Mouse (Mus musculus): ENCODE measurements around the gene Ckap5.
"Not testable (repeated sequence)": the region's sequence is repeated elsewhere in the genome, so short reads cannot be mapped to it uniquely, and the experiment has no call there.

Ckap5 gene

GRCm38 (mm10) chr2:91526294-91527146 lies at the start of gene Ckap5:
TSS of gene Ckap5 (plus strand) at chr2:91526762.
- DNase-seq (ENCODE audit: extremely low read depth, low read depth), result peak; percentile 81

DNA sequence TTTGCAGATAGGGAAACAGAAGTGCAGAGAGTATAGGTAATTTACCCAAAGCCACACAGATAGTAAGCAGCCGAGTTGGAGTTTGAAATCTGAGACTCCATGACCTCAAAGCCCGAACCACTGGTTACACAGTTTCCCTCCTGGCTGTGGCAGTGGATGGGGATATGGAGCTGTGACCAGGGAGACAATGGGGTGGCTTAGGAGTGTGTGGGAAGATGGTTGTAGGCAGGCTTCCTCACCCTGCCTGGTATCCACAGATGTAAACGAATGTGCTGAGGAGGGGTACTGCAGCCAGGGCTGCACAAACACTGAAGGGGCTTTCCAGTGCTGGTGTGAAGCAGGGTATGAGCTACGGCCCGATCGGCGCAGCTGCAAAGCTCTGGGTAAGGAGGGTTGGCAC lies 49.7 kb upstream of the Ckap5 start:
- DNase-seq (ENCODE audit: extremely low read depth, low read depth), result no peak

DNA sequence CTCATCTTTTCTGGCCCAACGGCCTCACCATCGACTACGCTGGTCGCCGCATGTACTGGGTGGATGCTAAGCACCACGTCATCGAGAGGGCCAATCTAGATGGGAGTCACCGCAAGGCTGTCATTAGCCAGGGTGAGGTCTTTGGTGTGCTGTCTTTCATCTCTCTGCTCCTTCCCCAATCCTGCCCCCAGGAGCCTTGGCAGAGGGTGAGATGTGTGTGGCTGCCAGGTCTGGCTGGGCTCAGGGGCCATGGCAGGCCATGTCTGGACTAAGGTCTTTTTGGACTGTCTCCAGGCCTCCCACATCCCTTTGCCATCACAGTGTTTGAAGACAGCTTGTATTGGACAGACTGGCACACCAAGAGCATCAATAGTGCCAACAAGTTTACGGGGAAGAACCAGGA lies 46.2 kb upstream of the Ckap5 start:
- no peak for DNase-seq (ENCODE audit: extremely low read depth, low read depth)

DNA sequence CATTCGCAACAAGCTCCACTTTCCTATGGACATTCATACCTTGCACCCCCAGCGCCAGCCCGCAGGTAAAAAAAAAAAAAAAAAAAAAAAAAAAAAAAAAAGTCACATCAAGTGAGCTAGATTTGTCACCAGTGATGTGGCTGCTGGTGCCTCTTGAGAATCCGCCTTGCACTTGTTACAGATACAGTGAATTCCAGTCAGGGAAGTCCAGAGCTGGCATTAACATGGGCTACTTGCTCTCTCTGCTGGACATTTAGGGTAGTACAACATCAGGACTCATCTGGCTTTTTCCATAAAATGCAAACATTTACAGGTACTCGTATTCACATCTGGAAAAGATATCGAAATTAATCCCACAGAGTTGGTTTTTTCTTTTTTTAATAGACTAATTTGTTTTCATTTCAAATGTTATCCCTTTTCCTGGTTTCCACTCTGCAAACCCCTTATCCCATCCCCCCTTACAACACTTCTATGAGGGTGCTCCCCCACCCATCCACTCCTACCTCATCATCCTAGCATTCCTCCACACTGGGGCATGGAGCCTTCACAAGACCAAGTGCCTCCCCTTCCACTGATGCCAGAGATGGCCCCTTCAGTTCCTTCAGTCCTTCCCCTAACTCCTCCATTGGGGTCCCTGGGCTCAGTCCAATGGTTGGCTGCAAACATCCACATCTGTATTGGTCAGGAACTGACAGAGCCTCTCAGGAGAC lies 45.6 kb upstream of the Ckap5 start:
- no peak for DNase-seq (ENCODE audit: extremely low read depth, low read depth)

DNA sequence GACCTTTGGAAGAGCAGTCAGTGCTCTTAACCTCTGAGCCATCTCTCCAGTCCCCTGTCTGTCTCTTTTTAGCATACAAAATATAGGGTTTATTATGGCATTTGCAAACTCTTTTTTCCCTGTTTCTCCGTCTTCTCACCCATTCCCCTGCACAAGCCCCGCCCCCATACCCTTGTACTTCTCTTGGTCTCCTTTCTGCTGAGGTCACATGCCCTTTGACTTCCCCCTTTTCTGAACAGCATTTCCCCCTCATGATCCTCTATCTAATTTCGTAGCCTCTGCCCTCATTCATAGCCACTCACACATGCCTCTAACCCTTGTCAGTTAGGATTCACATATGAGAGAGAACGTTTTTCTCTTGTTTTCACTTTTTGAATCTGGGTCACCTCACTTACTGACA lies 41.9 kb upstream of the Ckap5 start:
- DNase-seq (ENCODE audit: extremely low read depth, low read depth), result no peak

DNA sequence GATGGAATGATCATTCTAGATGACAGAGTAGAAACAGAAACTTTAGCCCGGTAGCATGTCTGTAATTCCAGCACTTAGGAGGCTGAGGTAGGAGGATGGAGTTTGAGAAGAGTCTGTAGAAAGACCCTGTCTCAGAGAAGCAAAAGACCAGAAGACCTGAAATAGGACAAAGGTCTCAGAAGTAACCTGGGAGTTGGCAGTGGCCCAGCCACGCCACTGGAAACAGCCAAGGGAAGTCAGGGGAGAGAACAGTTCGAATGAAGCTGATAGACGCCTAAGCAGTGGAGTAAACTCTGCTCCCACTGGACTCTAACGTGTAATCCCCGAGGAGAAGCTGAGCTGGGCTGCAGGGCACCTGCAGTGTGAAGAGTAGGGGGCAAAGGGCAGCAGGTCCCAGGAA lies 41.3 kb upstream of the Ckap5 start:
- DNase-seq (ENCODE audit: extremely low read depth, low read depth), result no peak

- not testable (repeated sequence) for DNase-seq (ENCODE audit: extremely low read depth, low read depth)
Measured at GRCm38 (mm10) chr2:91487295-91487694, 39.3 kb upstream of the Ckap5 start.

DNA sequence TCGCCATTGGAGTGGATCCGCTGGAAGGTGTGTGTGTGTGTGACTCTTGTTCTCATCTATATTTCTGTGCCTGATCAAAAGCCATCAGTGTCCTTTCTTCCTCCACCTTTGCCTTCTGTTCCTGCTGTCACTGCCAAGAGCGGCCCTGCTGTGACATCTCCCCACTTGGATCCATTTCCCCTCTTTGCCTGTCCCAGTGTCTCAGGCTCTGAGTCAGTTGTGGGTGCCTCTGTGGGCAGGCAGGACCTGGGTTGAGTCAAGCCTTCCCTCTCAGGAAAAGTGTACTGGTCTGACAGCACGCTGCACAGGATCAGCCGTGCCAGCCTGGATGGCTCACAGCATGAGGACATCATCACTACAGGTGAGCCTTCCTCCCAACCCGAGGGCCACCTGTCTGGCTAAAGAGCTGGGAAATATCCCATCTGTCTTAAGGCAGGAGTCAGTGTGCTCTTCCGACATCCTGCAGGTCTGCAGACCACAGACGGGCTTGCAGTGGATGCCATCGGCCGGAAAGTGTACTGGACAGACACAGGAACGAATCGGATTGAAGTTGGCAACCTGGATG lies 34.4 kb upstream of the Ckap5 start:
- DNase-seq (ENCODE audit: extremely low read depth, low read depth), result no peak

DNA sequence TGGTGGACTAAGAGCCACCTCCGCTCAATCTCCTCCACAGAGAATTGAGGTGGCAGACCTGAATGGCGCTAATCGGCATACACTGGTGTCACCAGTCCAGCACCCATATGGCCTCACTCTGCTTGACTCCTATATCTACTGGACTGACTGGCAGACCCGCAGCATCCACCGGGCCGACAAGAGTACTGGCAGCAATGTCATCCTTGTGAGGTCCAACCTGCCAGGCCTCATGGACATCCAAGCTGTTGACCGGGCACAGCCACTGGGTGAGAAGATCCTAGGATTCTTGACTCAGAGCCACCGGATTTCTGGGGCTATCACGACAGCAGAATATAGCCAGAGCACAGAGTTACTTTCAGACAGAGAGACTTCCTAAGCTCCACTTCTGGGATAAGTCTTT lies 32.6 kb upstream of the Ckap5 start:
- DNase-seq (ENCODE audit: extremely low read depth, low read depth), result no peak

DNA sequence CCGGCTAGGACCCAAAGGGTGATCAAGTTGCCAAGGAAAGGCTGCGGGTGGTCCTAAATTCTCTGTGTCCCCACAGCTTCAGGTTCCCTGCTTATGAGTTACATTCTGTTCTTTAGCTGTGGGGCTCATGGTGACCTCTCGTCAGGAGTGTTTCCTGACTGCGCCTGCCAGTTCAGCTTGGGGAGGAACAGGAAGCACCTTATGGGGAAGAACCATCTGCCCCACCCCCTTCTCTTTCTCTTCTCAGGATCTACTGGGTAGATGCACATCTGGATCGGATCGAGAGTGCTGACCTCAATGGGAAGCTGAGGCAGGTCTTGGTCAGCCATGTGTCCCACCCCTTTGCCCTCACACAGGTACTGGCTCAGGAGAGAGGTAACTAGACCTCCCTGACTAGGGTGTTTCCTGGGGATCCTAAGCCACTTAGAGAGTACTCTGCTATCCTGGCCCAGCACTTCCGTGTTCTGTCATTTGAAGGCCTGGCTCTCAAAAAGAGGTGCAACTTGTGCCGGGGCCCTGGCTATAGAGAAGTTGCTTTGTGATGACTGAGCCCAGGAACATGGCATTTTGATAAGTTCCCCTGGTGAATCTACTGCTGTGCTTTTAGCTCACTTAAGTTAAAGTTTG lies 28.4 kb upstream of the Ckap5 start:
- DNase-seq (ENCODE audit: extremely low read depth, low read depth), result no peak

DNA sequence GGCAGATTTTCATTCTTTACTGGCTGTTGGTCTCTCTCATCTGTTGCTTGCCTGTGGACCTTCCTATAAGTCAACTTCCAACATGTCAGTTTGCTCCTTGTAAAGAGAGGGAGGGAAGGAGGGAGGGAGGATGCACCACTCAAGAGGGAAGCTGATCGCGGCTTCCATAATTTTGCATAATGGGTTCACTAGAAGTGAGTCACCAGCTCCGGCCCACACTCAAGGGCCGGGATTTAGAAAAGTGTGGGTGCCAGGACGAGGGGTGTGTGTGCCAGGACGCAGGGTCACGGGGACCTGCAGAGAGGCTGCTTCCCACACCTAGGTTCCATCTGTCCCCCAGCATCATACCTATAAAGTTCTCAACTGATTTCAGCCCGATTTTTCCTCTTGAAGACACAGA lies 18.5 kb upstream of the Ckap5 start:
- DNase-seq (ENCODE audit: extremely low read depth, low read depth), result no peak

- DNase-seq (ENCODE audit: extremely low read depth, low read depth), result no peak
Measured at GRCm38 (mm10) chr2:91517186-91517585, 9.4 kb upstream of the Ckap5 start.

DNA sequence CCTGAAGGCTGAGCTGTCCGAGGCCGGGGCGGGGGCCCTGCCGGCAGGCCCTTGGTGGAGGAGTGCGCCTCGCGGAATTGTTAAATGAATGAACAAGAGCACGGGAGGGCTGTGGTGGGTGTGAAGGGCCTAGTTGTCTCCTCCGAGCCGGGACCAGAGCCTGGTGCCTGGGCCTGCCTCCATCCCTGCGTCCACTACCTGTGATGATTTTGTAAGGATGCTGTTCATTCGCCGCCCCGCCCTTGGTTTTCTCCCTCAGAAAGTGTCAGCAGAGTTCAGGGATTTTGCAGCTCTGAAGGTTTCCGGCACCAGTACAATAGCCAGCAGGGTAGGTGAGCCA lies 555 bp downstream of the Ckap5 start:
- peak; percentile 11 for DNase-seq (ENCODE audit: extremely low read depth, low read depth)

- no peak for DNase-seq (ENCODE audit: extremely low read depth, low read depth)
Measured at GRCm38 (mm10) chr2:91537588-91538205, 11.1 kb downstream of the Ckap5 start.

GRCm38 (mm10) chr2:91568125-91568524 lies 41.6 kb downstream of the Ckap5 start:
- no peak for DNase-seq (ENCODE audit: extremely low read depth, low read depth)

GRCm38 (mm10) chr2:91580894-91581293 lies 54.3 kb downstream of the Ckap5 start:
- no peak for DNase-seq (ENCODE audit: extremely low read depth, low read depth)

GRCm38 (mm10) chr2:91586242-91586641 lies 59.7 kb downstream of the Ckap5 start:
- no peak for DNase-seq (ENCODE audit: extremely low read depth, low read depth)

DNA sequence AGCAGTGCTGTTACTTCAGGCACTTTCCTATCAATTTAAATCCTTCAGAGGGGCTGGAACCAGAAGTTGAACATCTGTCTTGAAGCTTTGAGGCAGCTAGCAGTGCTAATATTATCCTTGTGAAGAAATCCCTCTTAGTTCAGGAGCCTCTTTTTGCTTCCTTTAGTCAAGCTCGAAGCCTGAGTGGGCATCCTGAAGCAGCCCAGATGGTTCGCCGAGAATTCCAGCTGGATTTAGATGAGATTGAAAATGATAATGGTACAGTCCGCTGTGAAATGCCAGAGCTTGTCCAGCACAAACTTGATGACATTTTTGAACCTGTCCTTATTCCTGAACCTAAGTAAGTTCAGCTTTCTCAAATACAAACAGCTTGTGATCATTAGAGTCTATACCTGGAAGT lies 73.9 kb downstream of the Ckap5 start:
- no peak for DNase-seq (ENCODE audit: extremely low read depth, low read depth)

GRCm38 (mm10) chr2:91602389-91602788 lies 75.8 kb downstream of the Ckap5 start:
- peak; percentile 8 for DNase-seq (ENCODE audit: extremely low read depth, low read depth)

DNA sequence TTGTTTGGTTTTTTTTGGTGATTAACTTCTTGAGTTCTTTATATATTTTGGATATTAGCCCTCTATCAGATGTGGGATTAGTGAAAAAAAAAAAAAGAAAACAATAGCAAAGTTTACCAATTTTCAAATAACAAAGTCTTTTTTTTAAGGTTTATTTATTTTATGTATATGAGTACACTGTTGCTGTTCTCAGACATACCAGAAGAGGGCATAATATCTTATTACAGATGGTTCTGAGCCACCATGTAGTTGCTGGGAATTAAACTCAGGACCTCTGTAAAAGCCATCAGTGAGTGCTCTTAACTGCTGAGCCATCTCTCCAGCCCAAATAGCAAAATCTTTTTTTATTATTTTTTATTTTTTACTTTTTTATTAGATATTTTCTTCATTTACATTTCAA lies 82.8 kb downstream of the Ckap5 start:
- peak; percentile 10 for DNase-seq (ENCODE audit: extremely low read depth, low read depth)

GRCm38 (mm10) chr2:91622356-91622755 lies 95.8 kb downstream of the Ckap5 start:
- no peak for DNase-seq (ENCODE audit: extremely low read depth, low read depth)

DNA sequence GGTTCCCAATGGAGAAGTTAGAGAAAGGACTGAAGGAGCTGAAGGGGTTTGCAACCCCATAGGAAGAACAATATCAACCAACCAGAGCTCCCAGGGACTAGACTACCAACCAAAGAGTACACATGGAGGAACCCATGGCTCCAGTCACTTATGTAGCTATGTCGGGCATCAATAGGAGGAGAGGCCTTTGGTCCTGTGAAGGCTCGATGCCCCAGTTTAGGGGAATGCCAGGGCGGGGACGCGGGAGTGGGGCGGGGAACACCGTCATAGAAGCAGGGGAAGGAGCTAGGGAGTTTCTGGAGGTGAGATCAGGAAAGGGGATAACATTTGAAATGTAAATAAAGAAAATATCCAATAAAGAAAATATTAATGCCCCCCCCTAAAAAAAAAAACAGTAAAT lies 96.8 kb downstream of the Ckap5 start:
- DNase-seq (ENCODE audit: extremely low read depth, low read depth), result not testable (repeated sequence)
